Mouse (Mus musculus) cortical plate, adult 2 months (tissue): ENCODE results near the gene Cyp2c38.

Experiments
- CTCF ChIP-seq: fragments of 200-500 bp; IDR thresholded peaks from 2 replicates; pipeline ENCODE4 v1.5.1; 2011; ENCODE audit warnings: mild to moderate bottlenecking, control low read depth, low read length; ENCODE audit not compliant: insufficient read depth; ENCODE audit errors: extremely low read depth
- POLR2A ChIP-seq: fragments of 200-500 bp; IDR thresholded peaks from 2 replicates; pipeline ENCODE4 v1.6.1; 2011; ENCODE audit warnings: mild to moderate bottlenecking, low read length, control low read depth; ENCODE audit not compliant: insufficient read depth; ENCODE audit errors: extremely low read depth

DNA sequence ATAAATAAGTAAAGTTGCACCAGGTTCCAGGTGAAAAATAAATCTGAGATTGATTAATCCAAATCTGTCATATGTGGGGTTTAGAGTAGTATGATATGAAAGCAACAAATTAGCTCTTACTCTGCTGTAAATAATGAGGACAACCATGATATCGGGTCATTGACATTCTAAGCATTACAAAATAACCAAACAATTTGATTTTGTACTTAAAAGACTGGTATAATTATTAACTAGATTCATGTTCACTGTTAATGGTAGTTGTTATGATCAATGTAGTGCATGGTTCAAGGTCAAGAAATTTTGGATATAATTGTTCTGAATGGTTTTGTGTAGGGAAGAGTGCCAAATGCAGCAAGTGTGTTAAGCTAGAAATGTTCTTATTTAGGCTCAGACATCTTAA is 46.7 kb upstream of the Cyp2c38 start:
- TF ChIP-seq CTCF (no peak), POLR2A (no peak)
